Mouse (Mus musculus) thymus, postnatal 36 days (tissue): Measurements from ENCODE around the gene Rprml.

ENCODE experiments used
- DNase-seq, 2 experiments: peaks; one replicate each; pipeline ENCODE4 v3.0.0; 2022; ENCODE audit warnings: mixed read lengths in 2 of 2

The Rprml gene

DNA sequence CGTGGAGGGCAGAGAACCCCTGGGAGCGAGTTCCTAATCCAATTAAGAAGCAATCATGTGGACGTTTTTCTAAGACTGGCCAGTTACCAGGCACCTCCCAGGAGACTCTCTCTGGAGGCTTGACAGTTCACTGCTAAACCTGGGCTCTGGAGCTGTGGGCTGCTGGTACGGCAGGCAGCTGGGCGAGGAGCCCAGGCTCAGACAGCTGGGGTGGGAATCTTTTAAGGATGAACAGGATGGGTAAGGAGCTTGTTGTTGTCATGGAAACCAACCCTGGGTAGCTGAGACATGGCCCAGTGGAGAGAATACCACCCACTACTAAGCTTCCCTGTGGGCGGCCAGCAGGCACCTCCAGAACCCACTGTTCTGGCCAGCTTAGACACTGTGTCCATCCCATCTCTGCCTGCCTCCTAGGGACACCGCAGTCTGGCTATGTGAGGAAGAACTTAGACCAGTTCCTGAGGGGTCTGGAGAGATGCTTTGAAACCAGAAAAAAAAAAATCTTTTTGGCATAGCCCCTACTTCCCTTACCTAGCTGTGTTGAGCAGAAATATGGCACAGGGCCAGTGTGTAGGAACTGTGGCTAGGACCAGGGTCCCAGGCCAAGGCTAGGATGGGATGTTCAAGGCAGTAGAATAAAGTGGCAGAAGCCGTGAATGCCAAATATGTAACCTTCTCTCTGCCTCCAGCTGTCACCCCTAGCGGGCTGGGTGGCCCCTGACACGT lies 17.0 kb downstream of the Rprml start:
- no peak for DNase-seq

DNA sequence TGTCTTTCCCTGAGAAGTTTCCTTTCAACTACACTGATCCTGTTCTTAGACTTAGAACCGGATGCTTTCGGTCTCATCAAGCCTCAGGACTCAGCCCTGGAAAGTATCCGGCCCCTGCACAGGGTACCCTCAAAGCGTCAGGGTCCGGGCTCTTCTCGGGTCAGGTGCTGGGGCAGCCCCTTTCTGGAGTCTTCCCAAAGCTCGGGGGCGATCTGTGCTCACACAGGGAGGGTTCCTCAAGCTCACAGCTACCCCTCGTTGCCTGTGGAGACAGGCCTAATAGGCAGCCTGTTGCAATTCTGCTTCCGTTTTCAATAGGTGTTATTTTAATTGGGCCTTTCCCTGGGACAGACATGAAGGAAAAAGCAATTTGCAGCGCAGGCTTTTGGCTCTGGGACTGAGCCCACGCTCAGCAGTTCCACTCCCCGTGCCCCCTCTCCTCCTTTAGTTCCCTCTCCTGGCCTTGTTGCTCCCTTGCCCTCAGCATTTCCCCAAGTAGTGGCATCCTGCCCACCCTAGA lies 17.6 kb downstream of the Rprml start:
- DNase-seq: no peak

DNA sequence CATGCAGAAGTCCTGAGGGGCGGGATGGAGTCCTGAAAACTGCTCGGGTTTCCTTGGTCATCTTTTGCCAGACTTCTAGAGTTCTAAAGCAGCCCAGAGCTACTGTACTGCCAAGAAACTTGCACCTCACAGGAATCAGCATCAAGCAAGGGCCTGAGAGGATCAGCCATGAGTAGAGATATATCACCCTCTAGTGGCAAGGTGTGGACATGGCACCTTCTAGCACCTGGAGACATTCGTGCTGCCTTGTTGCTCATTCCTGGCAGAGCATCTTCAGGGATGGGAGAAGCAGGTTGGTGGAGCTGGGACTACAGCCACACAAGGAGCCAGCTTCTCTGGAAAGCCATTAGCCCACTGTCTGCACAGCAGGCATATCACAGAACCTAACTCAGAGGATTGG lies 26.2 kb downstream of the Rprml start:
- peak; percentile 28 to 41 for DNase-seq

DNA sequence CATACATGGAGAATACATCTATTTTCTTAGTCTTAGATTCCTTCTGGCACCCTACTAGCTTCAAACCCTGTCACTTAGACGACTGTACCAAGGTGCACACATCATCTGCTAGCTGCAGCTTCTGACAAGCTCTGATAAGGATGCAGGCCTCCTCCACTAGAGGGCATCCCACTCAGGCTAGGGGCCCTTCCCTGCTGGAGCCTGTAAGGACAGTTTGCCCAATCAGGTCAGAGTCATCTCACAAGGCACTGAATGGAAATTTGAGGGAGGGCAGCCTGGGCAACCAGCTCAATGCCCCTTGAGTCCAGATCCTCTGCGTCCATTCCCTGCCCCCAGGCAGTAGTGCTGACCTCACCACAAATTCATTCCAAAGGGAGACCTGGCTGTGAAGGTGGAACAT lies 27.7 kb downstream of the Rprml start:
- DNase-seq: peak; percentile 40 to 46

DNA sequence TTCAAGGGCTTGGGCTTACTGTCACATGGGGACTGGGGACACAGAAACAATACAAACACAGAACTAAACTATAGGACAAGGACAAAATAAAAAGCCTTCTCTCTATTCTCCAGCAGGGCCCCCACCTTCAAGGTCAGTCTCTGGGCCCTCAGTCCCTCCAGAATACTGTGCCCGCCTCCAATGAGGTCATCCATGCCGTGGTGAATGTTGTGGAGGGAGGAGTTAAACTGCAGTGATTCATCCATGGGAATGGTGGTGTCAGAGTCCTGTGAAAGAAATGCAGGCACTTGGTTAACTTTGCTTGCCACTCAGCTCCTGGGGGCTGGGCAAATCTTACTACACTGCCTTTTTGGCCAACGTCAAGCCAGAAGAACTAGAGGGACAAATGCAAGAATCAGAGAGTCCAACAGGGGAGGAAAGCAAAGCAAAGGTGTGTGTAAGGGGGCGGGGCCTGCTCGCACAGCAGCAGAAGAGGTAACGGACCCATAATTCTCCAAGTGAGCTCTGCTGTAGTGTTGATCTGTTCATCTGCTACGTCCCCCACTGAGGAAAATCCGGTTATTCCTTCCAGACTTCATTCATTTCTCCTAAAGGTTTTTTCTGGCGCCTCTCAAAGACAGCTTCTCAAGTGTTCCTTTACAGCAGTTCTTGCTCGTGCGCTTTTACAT lies 34.4 kb downstream of the Rprml start:
- DNase-seq: no peak

DNA sequence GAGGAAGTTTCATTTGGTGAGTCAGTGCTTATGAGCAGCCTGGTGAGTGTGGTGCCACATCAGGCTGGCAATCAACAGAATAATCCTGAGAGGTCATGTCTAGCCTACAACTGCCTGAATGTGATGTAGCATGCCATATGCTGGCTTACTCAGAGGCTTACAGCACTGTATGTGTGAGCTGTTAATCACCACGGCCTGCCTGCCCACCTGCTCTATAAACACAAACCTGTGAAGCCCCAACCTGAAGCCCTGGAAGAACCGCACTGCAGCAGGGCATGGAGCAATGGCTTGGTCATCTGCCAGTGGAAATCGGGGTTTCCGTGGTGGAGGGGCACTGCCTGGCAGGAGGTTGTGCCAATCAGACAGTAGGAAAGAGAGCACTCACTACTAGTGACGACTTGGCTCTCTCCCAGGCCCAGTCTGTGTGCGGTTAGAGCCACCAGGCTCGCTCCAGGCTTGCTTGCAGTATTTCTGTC lies 35.9 kb downstream of the Rprml start:
- no peak for DNase-seq

DNA sequence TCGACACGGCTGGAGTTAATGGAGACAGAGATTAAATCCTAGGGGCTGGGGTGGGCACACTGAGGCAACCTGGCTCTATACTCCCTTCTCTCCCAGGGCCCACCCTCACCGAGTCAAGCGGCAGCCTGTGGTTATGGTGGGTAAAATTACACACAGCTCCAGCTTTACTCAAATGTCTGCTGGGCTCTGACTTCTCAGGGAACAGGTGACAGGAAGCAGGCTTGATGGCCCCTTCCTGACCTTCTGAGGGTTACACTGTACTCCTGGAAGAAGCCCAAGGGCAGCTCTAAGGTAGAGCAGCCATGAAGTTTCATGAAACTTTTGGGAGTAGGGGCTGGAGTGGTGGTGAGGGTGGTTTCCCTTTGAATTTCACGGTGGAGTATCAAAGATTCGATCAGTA lies 37.3 kb downstream of the Rprml start:
- no peak for DNase-seq

DNA sequence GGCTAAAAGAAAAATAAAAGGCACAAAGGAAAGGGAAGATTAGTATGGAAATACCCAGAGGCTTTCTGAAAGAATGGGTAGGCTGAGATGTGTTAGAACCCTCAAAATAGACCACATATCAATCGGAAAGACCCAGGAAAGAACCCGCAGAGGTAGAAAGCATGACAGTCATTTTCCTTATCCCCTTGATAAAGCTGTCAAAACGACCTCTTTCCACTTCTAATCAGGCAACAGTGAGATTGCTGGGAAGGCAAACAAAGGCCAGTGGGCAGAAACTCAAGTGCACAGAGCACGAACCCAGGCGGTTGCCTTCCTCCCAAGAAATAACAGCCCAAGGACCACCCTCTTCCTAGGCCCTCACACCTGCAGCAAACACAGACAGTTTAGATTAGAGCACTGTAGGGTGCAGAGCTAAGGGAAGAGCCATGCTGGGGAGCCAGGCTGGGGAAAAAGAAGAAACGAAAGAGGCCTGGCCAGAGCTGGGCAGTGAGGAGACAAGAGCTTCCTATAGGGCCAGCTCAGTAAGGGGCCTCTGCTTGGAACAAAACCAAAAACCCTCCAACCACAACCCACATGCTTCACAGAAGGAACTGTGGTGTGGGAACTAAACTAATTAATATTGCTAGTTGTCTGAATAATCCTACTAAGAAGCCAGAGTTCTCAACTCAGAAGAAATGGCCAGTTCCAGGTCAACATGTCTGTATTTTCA lies 39.1 kb downstream of the Rprml start:
- DNase-seq: no peak

DNA sequence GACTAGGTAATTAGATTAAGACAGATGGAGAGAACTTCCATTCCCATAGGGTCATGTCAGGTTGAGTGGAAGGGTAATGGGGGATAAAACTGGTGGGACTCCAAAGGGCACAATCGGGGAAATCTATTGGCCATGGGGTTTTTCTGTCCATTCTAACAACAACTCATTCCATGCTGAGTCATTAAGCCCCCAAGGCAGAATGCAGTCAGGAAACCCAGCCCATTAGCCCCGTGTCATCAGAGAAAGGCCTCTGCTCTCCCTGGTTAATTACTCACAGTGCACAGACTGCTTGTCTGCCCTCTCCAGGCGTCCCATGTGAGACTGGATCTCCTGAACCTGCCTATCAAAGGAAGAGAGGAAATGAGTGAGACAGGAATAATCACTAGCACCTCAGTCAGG lies 39.6 kb downstream of the Rprml start:
- DNase-seq: no peak

DNA sequence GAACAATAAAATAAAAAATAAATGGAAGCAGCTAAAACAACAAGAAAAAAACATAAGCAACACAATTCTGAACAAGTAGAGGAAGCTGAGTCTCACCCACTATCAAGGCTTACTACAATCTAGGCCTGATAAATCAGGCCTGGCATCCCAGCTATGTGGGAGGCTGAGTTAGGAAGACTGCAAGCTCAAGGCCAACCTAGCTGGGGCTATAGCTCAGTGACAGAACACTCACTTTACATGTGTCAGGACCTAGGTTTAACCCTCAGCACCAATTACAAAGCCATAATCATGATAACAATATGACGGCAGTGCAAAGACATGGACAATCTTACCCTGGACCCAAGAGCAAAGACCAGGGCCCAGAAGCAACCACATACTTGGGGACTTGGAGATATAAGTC lies 41.7 kb downstream of the Rprml start:
- no peak for DNase-seq

DNA sequence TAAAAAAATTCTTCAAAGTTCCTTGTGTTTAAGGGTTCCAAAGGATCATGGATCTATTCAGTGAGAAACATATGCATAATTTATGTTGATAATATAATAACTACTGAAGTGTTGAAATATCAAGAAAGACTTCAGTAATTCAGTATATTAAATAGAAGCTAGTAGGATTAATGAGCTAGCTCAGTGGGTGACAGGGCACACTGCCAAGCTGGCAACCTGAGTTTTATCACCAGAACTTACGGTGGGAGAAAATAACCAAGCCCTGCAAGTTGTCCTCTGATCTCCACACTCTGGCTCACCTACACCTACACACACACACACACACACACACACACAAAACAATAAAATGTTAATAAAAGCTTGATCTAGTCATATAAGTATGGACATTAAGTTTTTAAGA lies 43.9 kb downstream of the Rprml start:
- DNase-seq: no peak

DNA sequence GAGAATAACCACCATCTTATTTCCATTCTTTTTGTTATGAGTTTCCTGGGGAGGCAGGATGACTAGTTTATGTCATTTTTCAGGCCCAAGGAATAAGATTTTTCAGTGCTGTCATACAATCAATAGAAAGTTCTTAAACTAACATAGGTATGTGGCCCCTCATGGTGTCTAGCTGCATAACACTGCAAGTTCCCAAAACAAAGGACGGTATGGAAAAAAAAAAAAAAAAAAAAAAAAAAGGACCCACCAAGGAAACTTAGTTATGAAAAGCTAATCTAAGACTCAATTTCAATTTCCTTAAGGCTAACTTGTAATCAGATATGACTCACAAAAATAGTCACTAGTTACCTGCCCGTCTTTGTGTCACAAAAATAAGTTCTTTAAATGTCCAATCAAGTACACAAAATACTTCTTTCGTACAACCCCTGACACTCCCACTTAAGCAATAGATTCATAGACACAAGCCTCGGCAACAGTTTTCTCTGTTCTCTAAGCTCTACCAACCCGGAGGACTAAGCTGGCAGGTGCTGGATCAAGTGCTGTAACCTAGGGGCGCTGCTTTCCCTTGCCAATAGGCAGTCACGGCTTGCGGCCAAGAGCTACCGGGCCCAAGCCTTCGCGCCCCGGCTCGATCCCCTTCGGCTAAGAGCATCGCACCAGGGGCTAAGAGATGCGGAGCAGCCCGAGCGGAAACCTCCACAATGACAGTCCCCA lies 47.6 kb downstream of the Rprml start:
- DNase-seq: no peak

DNA sequence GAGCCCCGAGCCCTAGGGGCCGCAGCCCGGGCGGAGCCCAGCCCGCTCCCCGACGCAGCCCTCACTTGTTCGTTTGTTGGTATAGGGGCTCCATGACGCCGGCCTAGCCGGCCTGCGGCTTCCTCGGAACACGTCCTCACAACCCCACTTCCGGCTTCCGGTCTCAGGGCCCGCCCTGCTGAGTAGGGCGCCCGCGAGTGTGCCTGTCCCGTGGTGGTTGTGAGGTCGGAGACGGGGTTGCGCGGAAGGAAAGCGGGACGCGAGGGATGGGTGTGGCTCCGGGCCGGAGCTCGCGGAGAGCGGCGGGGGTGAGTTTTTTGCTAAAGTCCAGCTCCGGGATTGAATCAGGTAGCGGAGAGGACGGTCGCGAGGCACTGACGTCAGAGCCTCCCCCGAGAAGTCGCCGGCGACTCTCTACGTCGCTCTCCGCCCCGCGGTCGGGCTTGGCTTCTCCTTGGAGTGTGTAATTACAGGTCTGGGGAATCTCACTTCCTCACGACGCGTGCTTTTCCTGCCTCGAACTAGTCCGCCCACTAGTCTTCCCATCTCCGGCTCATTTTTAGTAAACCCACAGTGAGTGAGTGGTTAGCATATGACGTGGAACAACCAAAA lies 48.3 kb downstream of the Rprml start, which contains the start of gene Gosr2:
Gosr2 (minus strand) TSS at position 334 of the 612 bp plus-strand sequence.
- peak; percentile 91 to 92 for DNase-seq

DNA sequence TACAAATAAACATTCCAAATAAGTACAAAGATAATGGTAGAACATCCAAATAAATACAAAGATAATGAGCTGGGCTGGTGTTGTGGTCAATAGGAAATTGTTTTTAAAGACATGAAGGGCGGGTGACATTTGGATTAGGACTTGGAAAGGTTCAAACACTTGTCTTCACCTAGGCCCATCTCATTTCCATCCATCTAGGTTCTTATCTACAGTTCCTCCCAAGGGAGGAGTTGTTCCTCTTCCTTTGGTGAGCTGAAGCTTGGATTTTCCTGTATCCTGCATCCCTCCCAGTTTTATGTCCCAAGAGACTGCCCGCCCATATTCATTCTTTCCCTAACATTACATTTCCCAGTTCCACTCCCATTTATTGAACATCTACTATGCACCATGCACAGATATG lies 48.9 kb downstream of the Rprml start:
- no peak for DNase-seq
